Mouse (Mus musculus) cerebellum, adult 18-20 months (tissue): ENCODE data around the gene Cyp3a11.
"Not testable (repeated sequence)": the region's sequence is repeated elsewhere in the genome, so short reads cannot be mapped to it uniquely, and the experiment has no call there.

ENCODE experiments used
- DNase-seq, 2 experiments: peaks; one replicate each; pipeline ENCODE4 v3.0.0; 2021

Cyp3a11 gene

GRCm38 (mm10) chr5:145879688-145880087, at the start of gene Cyp3a11:
Cyp3a11 (minus strand) TSS chr5:145879964.
- DNase-seq = no peak

- no peak for DNase-seq
These were observed 33.1 kb upstream of the Cyp3a11 start for GRCm38 (mm10) chr5:145912912-145913311.

DNA sequence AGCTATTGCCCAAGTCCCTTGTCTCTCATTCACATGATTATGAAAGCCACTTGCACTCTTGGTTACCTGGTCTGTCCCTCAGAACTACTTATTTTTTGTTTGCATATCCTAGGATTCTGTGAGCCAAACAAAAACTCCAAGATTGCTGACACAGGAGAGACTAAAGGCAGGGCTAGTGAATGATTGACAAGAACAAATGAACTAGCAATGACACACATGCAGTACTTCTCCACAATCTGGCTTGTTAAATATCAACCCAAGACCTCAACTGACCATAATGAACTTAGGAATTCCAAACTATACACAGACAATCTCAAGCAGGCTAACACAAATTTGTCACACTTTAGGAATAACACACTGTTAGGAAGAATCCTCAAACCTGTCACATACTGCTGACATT, 32.0 kb upstream of the Cyp3a11 start:
- no peak for DNase-seq

- DNase-seq = not testable (repeated sequence)
These were observed 27.2 kb upstream of the Cyp3a11 start for GRCm38 (mm10) chr5:145906937-145907336.

DNA sequence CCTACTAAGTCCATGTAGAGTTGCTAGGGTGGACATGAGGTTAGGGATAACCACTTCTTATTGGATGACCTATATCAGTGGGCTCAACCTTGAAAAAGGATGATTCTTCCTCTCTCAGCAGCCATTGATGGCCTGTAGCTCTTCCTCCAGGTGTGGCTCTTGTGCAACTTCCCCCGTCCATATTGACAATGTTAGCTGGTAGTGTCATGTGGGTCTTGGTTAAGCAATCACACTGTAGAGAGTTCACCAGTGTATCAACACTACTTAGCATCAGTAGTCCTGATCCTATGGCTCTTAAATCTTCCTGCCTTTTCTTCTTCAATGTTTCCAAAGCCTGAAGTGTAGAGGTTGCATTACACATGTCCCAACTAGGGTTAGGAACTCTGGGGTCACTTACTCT, 24.8 kb upstream of the Cyp3a11 start:
- DNase-seq = no peak

DNA sequence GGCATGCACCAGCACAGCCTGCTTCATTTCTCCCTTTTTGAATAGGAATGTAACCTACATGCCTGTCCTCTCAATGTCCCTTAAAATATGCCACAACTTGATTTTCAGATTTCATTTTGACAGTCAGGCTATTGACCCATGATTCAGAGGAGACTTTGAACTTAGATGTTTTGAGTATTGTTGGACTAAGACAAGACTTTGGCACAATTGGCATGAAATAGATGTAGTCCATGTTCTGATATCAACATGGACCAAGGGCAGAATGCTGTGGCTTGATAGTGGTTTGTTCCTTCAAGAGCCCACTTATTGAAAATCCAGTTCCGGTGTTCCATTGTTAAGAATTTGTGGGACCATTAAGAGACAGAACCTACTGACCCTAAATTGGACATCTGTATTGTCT, 23.6 kb upstream of the Cyp3a11 start:
- no peak for DNase-seq

DNA sequence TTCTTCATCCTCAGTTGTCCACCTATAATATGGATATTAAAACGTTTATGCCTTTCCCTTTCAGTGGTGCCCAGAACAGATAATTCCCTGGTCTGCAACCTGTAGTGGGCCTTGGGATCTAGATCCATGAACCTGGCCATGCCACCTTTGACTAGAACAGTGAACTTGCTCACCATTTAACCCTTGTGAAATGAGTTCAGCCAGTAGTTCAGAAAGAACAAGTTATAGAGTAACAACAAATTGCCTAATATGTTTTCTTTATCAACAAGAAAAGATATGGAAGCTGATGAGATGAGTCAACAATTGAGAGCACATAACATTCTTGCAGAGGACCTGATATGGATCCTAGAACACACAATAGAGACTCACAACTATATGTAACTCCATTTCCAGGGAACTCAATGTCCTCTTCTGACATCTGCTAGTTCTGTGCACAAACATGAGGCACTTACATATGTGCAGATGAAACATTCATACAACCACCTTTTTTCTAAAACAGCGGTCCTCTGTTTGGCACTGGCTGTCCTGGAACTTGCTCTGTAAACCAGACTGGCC, 20.7 kb upstream of the Cyp3a11 start:
- DNase-seq = no peak

DNA sequence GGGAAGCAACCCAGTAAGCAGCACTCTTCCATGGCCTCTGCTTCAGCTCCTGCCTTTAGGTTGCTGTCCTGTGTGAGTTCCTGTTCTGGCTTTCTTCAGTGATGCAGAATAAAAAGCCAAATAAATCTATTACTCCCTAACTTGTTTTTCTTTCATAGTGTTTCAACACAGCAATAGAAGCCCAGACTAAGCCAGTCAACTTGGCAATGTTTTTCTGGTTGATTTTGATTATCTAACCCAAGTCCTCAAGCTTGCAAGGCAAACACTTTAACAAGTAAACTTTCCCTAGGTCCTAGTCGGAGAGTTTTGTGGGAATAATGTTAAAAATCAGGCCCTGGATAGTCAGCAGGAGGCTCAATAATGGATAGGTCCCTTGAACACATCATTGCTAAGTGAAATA, 17.5 kb upstream of the Cyp3a11 start:
- no peak for DNase-seq

- no peak for DNase-seq
These were observed 1.4 kb upstream of the Cyp3a11 start for GRCm38 (mm10) chr5:145881207-145881606.

DNA sequence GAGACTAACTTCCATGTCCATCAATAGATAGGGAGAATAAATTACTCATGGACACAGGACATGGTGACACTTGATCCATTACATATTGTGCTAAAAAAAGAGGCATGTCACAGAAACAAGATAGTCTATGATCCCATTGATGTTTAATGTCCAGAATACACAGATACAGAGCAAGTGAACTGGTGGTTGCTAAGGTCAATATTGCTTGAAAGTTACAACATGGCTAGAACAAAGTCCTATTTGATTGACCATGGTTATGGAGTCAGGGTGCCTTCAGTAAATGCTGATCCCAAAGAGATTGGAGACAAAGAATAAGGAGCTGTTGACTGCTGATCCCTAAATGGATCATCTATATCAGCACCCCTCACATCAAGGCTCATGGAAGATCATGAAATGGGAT, 12.3 kb downstream of the Cyp3a11 start:
- not testable (repeated sequence) for DNase-seq

GRCm38 (mm10) chr5:145805796-145806195, 74.0 kb downstream of the Cyp3a11 start, which contains the start of gene Cyp3a44:
Cyp3a44 (minus strand) TSS chr5:145805874.
- not testable (repeated sequence) for DNase-seq
